Mouse (Mus musculus) ovary, postnatal 36 days (tissue): Measurements from ENCODE around the gene Asic2.
A peak's percentile ranks its signal among the peaks of the same experiment; 100 is the strongest.
"Not testable (repeated sequence)": the region's sequence is repeated elsewhere in the genome, so short reads cannot be mapped to it uniquely, and the experiment has no call there.

Experiments used
- DNase-seq: peaks from one replicate; pipeline ENCODE4 v3.0.0; 2022; ENCODE audit warnings: low spot score, mixed read lengths

The Asic2 gene

GRCm38 (mm10) chr11:81426857-81427256 lies 541.4 kb downstream of the Asic2 start:
- DNase-seq, result no peak

GRCm38 (mm10) chr11:81419112-81419511 lies 549.1 kb downstream of the Asic2 start:
- DNase-seq, result no peak

- DNase-seq, result no peak
Measured at GRCm38 (mm10) chr11:81418027-81418426, 550.2 kb downstream of the Asic2 start.

GRCm38 (mm10) chr11:81416319-81416718 lies 551.9 kb downstream of the Asic2 start:
- no peak for DNase-seq

- DNase-seq, result no peak
Measured at GRCm38 (mm10) chr11:81414596-81414995, 553.7 kb downstream of the Asic2 start.

GRCm38 (mm10) chr11:81411251-81411650 lies 557.0 kb downstream of the Asic2 start:
- no peak for DNase-seq

GRCm38 (mm10) chr11:81405951-81406350 lies 562.3 kb downstream of the Asic2 start:
- DNase-seq, result no peak

- DNase-seq, result no peak
Measured at GRCm38 (mm10) chr11:81402263-81402662, 566.0 kb downstream of the Asic2 start.

- no peak for DNase-seq
Measured at GRCm38 (mm10) chr11:81392855-81393254, 575.4 kb downstream of the Asic2 start.

- DNase-seq, result no peak
Measured at GRCm38 (mm10) chr11:81386185-81386584, 582.1 kb downstream of the Asic2 start.

- no peak for DNase-seq
Measured at GRCm38 (mm10) chr11:81385547-81385946, 582.7 kb downstream of the Asic2 start.

GRCm38 (mm10) chr11:81374841-81375240 lies 593.4 kb downstream of the Asic2 start:
- peak; percentile 12 for DNase-seq

- DNase-seq, result peak; percentile 8
Measured at GRCm38 (mm10) chr11:81374003-81374710, 594.1 kb downstream of the Asic2 start.

GRCm38 (mm10) chr11:81371545-81371944 lies 596.7 kb downstream of the Asic2 start:
- DNase-seq, result no peak

- DNase-seq, result no peak
Measured at GRCm38 (mm10) chr11:81370426-81370810, 597.8 kb downstream of the Asic2 start.

GRCm38 (mm10) chr11:81369497-81370425 lies 598.5 kb downstream of the Asic2 start:
- no peak for DNase-seq

- DNase-seq, result no peak
Measured at GRCm38 (mm10) chr11:81364442-81364841, 603.8 kb downstream of the Asic2 start.

- no peak for DNase-seq
Measured at GRCm38 (mm10) chr11:81362461-81362860, 605.8 kb downstream of the Asic2 start.

- DNase-seq, result no peak
Measured at GRCm38 (mm10) chr11:81361040-81361439, 607.2 kb downstream of the Asic2 start.

- DNase-seq, result not testable (repeated sequence)
Measured at GRCm38 (mm10) chr11:81350498-81350897, 617.8 kb downstream of the Asic2 start.

GRCm38 (mm10) chr11:81331977-81332376 lies 636.3 kb downstream of the Asic2 start:
- DNase-seq, result no peak

- DNase-seq, result no peak
Measured at GRCm38 (mm10) chr11:81330982-81331381, 637.3 kb downstream of the Asic2 start.

- no peak for DNase-seq
Measured at GRCm38 (mm10) chr11:81328088-81328487, 640.2 kb downstream of the Asic2 start.
